Mouse (Mus musculus): ENCODE measurements around the gene Rilp.

Gene Rilp

GRCm38 (mm10) chr11:75559870-75560504 lies 50.1 kb downstream of the Rilp start:
- DNase-seq = peak; percentile 5

DNA sequence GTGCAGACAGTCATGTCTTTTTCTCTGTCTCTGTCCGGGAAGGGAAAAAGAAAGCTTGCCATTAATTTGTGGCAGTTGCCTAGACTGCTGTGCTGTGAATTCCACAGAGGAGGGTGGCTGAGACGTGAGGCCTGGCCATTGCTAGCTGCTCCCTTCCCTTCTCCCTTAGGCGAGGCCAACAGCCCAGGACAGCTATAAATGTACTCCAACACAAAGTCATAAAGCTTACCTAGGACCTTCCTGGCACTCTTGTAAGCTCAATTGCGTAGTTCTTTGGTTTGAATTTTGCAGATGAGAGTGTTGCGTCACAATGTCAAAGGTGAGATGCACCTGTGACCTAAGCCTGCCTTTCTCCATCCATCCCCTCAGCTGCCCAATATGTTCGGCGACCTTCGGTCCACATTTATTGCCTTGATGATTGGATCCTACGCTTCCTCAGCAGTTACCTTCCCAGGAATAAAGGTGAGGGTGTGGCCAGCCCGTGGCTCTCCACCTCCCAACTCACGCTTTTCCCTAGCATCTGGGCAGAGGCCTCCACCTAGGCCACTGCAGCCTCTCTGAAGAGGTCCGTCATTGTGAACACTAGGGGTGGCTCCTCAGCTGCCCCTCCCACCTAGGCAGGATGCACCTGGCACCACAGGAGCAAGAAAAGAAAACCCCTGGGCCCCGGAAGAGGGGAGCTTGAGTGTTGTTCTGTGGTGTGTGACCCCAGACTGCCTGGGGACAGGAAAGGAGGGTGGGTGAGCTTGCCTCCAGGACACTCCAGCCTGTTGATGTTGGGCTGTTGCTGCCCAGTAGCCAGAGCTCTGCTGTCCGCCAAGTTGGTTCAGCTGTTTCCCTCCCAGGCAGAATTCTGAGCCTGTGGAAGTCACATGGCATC lies 50.9 kb downstream of the Rilp start:
- no peak for DNase-seq

- no peak for DNase-seq
Measured at GRCm38 (mm10) chr11:75561410-75561791, 51.5 kb downstream of the Rilp start.

Measured in kidney, postnatal 10 days (tissue).